Mouse (Mus musculus) midbrain, embryonic 14.5 days (tissue): ENCODE results near the gene Irx6. TPM values are rescaled to one million over a fixed set of nuclear protein-coding genes. Genes with fewer than 3 reads are reported as not detected.

Experiments used
- ATAC-seq: fragments of 200-750 bp; cut with Nextera tagmentation; 2 replicates; pipeline ENCODE4 v1.8.0; 2017; ENCODE audit warnings: moderate number of reproducible peaks, moderate library complexity; ENCODE audit not compliant: low FRiP score, low TSS enrichment
- DNase-seq: peaks from one replicate; pipeline ENCODE4 v3.0.0-alpha.2; 2015
- H3K27ac ChIP-seq: fragments of 300-500 bp; sonication (generic); replicated peaks from 2 replicates; pipeline ENCODE4 v1.5.1; 2014; ENCODE audit warnings: mild to moderate bottlenecking, low read depth, low read length, moderate library complexity
- H3K27me3 ChIP-seq: fragments of 300-500 bp; sonication (generic); 2 replicates; pipeline ENCODE4 v1.6.1; 2014; ENCODE audit warnings: low read length, control low read depth, mixed read lengths; ENCODE audit not compliant: control insufficient read depth, insufficient read depth
- H3K36me3 ChIP-seq: fragments of 300-500 bp; sonication (generic); 2 replicates; pipeline ENCODE4 v1.6.1; 2014; ENCODE audit warnings: low read length, control low read depth; ENCODE audit not compliant: control insufficient read depth, insufficient read depth
- H3K4me1 ChIP-seq: fragments of 300-500 bp; sonication (generic); 2 replicates; pipeline ENCODE4 v1.6.1; 2014; ENCODE audit warnings: mild to moderate bottlenecking, antibody characterized with exemption, low read length, control low read depth; ENCODE audit not compliant: control insufficient read depth, insufficient read depth
- H3K4me2 ChIP-seq: fragments of 300-500 bp; sonication (generic); 2 replicates; pipeline ENCODE4 v1.6.1; 2014; ENCODE audit warnings: mild to moderate bottlenecking, low read length, moderate library complexity
- H3K4me3 ChIP-seq: fragments of 300-500 bp; sonication (generic); replicated peaks from 2 replicates; pipeline ENCODE4 v1.5.1; 2014; ENCODE audit warnings: low read depth, low read length
- H3K9ac ChIP-seq: fragments of 300-500 bp; sonication (generic); replicated peaks from 2 replicates; pipeline ENCODE4 v1.6.1; 2014; ENCODE audit warnings: mild to moderate bottlenecking, low read length, moderate library complexity
- H3K9me3 ChIP-seq: fragments of 300-500 bp; sonication (generic); 2 replicates; pipeline ENCODE4 v1.6.1; 2016; ENCODE audit warnings: low read length, control low read depth, mixed read lengths; ENCODE audit not compliant: control insufficient read depth
- WGBS: fragments of 180-500 bp; shearing (Covaris S2); extraction: QIAGEN DNeasy Blood & Tissue Kit; methylation state at CpG from one replicate; pipeline ENCODE4 v1.1.7; 2014; 5-methylcytosine and 5-hydroxymethylcytosine counted together
- polyA plus RNA-seq: library from polyadenylated mRNA; unstranded; fragments of >200 nt; fragmentation: Nextera tagmentation; extraction: Ambion mirVana; gene quantifications from 2 replicates; pipeline ENCODE4 v1.2.1, GENCODE M21; 2014

Gene Irx6
- polyA plus RNA-seq, 1 experiment from 2014 or later, result 6.4 TPM

- no peaks in the 10 kb centered on the region for H3K36me3 ChIP-seq
- no peaks in the 10 kb centered on the region for H3K27me3 ChIP-seq
- WGBS, result 88% methylated on average over 1 of the region's 1 CpGs
- DNase-seq (no peak), ATAC-seq (no peak)
- no peaks in the 10 kb centered on the region for H3K4me1 ChIP-seq
- no peak overlapping the region for H3K4me3 ChIP-seq
- H3K27ac ChIP-seq, result no peak overlapping the region
- no peak overlapping the region for H3K4me2 ChIP-seq
- H3K9me3 ChIP-seq, result peaks cover 7% of the 10 kb centered on the region; the same call in 1 of the 2 replicates
- no peak overlapping the region for H3K9ac ChIP-seq
Observed at GRCm38 (mm10) chr8:92713286-92713685, 39.2 kb downstream of the Irx6 start.

GRCm38 (mm10) chr8:92717418-92717817, 43.3 kb downstream of the Irx6 start:
- H3K9me3 ChIP-seq, result 0 out of 2 replicates have a peak, but pooled peaks cover 2% of the 10 kb centered on the region
- H3K4me1 ChIP-seq, result peaks cover 3% of the 10 kb centered on the region; the same call in 1 of the 2 replicates
- no peak overlapping the region for H3K27ac ChIP-seq
- DNase-seq (no peak), ATAC-seq (no peak)
- no peak overlapping the region for H3K4me3 ChIP-seq
- H3K27me3 ChIP-seq, result no peaks in the 10 kb centered on the region
- no peak overlapping the region for H3K4me2 ChIP-seq
- WGBS, result 84% methylated on average over 4 of the region's 4 CpGs
- H3K9ac ChIP-seq, result no peak overlapping the region
- no peaks in the 10 kb centered on the region for H3K36me3 ChIP-seq

- no peak overlapping the region for H3K4me2 ChIP-seq
- peaks cover 7% of the 10 kb centered on the region; the same call in 1 of the 2 replicates for H3K4me1 ChIP-seq
- DNase-seq, result no peak
- H3K27me3 ChIP-seq, result no peaks in the 10 kb centered on the region
- H3K4me3 ChIP-seq, result no peak overlapping the region
- no peaks in the 10 kb centered on the region for H3K9me3 ChIP-seq
- H3K36me3 ChIP-seq, result no peaks in the 10 kb centered on the region
- H3K27ac ChIP-seq, result no peak overlapping the region
- H3K9ac ChIP-seq, result no peak overlapping the region
- 78% methylated on average over 5 of the region's 5 CpGs for WGBS
- ATAC-seq, result no peak
Observed at GRCm38 (mm10) chr8:92718057-92718456, 44.0 kb downstream of the Irx6 start.

DNA sequence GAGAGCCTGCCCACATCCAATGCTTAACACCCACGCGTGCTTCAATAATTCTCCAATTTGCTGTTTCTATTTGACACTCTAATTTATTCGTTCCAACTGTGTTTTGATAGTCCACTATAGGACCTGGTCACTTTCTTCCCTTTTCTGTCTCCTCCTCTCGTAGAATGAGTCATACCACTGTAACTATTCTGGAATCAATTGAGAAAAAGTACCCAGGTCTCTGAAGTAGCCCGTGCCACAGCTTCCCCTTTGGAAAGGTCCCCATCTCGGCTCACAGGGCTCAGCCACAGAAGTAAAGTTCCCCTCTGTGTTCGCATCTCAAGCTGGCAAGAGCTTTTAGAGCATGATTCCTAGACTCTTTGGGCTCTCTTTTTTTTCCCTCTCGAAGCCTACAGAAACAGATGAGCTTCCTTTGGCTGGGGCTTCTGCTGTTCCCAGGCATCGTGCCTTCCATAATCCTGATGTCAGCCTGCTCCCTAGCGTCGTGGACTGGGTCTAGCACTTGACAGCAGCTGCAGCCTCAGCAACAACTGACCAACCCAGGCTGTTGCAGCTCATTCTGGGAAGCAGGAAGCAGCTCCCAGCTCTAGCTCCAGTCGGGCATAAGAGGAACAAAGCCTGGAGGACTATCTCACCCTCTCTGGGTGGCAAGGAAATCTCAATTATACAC, 47.3 kb downstream of the Irx6 start:
- Histone ChIP-seq H3K27me3 (no peaks in the 10 kb centered on the region), H3K9me3 (no peaks in the 10 kb centered on the region), H3K9ac (no peak overlapping the region), H3K36me3 (no peaks in the 10 kb centered on the region), H3K4me2 (peak overlapping the region; percentile 20), H3K27ac (no peak overlapping the region), H3K4me1 (peaks cover 16% of the 10 kb centered on the region), H3K4me3 (no peak overlapping the region)
- peak; percentile 92 for DNase-seq
- 35% methylated on average over 12 of the region's 12 CpGs for WGBS
- ATAC-seq, result peak; percentile 82; the same call in 1 of the 2 replicates

DNA sequence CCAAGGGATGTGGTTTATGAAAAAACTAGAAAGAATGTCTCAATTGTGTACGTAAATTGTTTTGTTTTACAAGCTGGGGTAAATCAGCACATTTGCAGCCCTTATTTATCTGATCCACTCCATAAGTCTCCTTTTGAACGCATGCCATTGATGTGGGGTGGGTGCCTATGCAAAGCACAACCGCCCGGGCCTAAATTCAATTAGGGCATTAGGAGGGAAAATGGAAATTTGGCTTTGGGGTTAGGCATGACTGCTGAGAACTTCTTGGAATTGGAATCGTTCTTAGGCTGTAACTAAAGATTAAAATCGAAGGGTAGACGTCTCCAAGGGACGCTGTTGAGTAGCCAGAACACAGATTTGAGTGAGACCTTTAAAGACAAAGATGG, 47.8 kb downstream of the Irx6 start:
- H3K4me1 ChIP-seq, result peaks cover 16% of the 10 kb centered on the region
- no peak; the same call in 1 of the 2 replicates for ATAC-seq
- no peaks in the 10 kb centered on the region for H3K9me3 ChIP-seq
- H3K4me3 ChIP-seq, result no peak overlapping the region
- no peak overlapping the region for H3K9ac ChIP-seq
- DNase-seq, result peak; percentile 40
- no peak overlapping the region for H3K27ac ChIP-seq
- peak overlapping the region; percentile 20 for H3K4me2 ChIP-seq
- no peaks in the 10 kb centered on the region for H3K27me3 ChIP-seq
- 28% methylated on average over 8 of the region's 8 CpGs for WGBS
- H3K36me3 ChIP-seq, result no peaks in the 10 kb centered on the region

- H3K27ac ChIP-seq, result no peak overlapping the region
Observed at GRCm38 (mm10) chr8:92723320-92723719, 49.2 kb downstream of the Irx6 start.

GRCm38 (mm10) chr8:92723947-92724346, 49.9 kb downstream of the Irx6 start:
- DNase-seq (no peak), ATAC-seq (no peak)
- H3K4me2 ChIP-seq, result no peak overlapping the region
- H3K27ac ChIP-seq, result no peak overlapping the region
- no peak overlapping the region for H3K4me3 ChIP-seq
- no peaks in the 10 kb centered on the region for H3K9me3 ChIP-seq
- 32% methylated on average over 7 of the region's 7 CpGs for WGBS
- no peaks in the 10 kb centered on the region for H3K36me3 ChIP-seq
- peaks cover 16% of the 10 kb centered on the region for H3K4me1 ChIP-seq
- no peaks in the 10 kb centered on the region for H3K27me3 ChIP-seq
- no peak overlapping the region for H3K9ac ChIP-seq

More at GRCm38 (mm10) chr8:92723320-92723719, 49.2 kb downstream of the Irx6 start:
- ATAC-seq (no peak), DNase-seq (peak; percentile 41)
- H3K4me2 ChIP-seq, result no peak overlapping the region
- 38% methylated on average over 6 of the region's 6 CpGs for WGBS
- H3K9me3 ChIP-seq, result no peaks in the 10 kb centered on the region
- no peaks in the 10 kb centered on the region for H3K27me3 ChIP-seq
- peaks cover 16% of the 10 kb centered on the region for H3K4me1 ChIP-seq
- no peaks in the 10 kb centered on the region for H3K36me3 ChIP-seq
- no peak overlapping the region for H3K9ac ChIP-seq
- no peak overlapping the region for H3K4me3 ChIP-seq

GRCm38 (mm10) chr8:92724359-92724758, 50.3 kb downstream of the Irx6 start:
- H3K27me3 ChIP-seq, result no peaks in the 10 kb centered on the region
- ATAC-seq, result no peak
- no peak overlapping the region for H3K27ac ChIP-seq
- H3K9ac ChIP-seq, result no peak overlapping the region
- peak; percentile 23 for DNase-seq
- no peak overlapping the region for H3K4me3 ChIP-seq
- no peak overlapping the region for H3K4me2 ChIP-seq
- WGBS, result 54% methylated on average over 8 of the region's 8 CpGs
- H3K36me3 ChIP-seq, result no peaks in the 10 kb centered on the region
- peaks cover 16% of the 10 kb centered on the region for H3K4me1 ChIP-seq
- H3K9me3 ChIP-seq, result no peaks in the 10 kb centered on the region
